Mouse (Mus musculus): ENCODE data around the gene Stim1.

- TF ChIP-seq CTCF (conservative IDR thresholded peaks at IDR 0.05; ENCODE audit: low read length) (no peak), POU5F1 (IDR thresholded peaks at IDR 0.05; ENCODE audit: borderline replicate concordance, low read length) (no peak), NANOG (IDR thresholded peaks at IDR 0.05; ENCODE audit: borderline replicate concordance, low read length) (no peak)
Measured at GRCm38 (mm10) chr7:102222830-102223556, 44.6 kb upstream of the Stim1 start.
